29 mouse cellular contexts compared by ENCODE assay signal in genomic region chr13:38714838-38715237, GRCm38 (mm10). TPM values are rescaled to one million over a fixed set of nuclear protein-coding genes. Genes with fewer than 3 reads are reported as not detected.
DNase-seq lines count a peak whose midpoint lies in the region; ATAC-seq and TF ChIP-seq lines count a peak whose summit lies in the region.
"Had no signal": no experiment of that assay in that cellular context is flagged by ENCODE, and none has a peak within 500 bp of the region (broad histone marks: within the 10 kb centered on the region; RNA-seq: fewer than 3 reads in every experiment).

No protein-coding gene starts in this region.

- DNase-seq in frontal cortex, postnatal 14 days (ENCODE audit: low spot score in 2 of 2): no peak
- no peak for DNase-seq in left cerebral cortex, adult 2 months (ENCODE audit: extremely low spot score in 1 of 2, low spot score in 2 of 2)
- no peak for DNase-seq in left cerebral cortex, adult 18-20 months (ENCODE audit: low spot score in 2 of 2)
- peak; percentile 72 for DNase-seq in MEL (ENCODE audit: low read depth, low spot score)
- DNase-seq in thymus, adult 18-20 months: no peak
- DNase-seq: adrenal gland, postnatal 10 days; cerebellum, adult 11-12 months; cerebellum, adult 8-10 months; cerebellum, postnatal 10 days; cerebellum, postnatal 36 days; embryo, embryonic 11 days; gastrocnemius, adult 2 months; gastrocnemius, postnatal 14 days; heart, adult 2 months; heart, postnatal 14 days; heart, postnatal 4 days; kidney, adult 2 months had no signal

- ATAC-seq in frontal cortex, adult (ENCODE audit: low TSS enrichment): peak; percentile 66; the same call in 1 of the 2 replicates
- ATAC-seq: activated CD4-positive, CD25-positive, alpha-beta regulatory T cell, adult 4 months; CD4-positive, CD25-positive, alpha-beta regulatory T cell, adult 4 months; forebrain, embryonic 16.5 days; intestine, postnatal 0 days had no signal

- peaks cover 0 to 8% of the 10 kb centered on the region in 2 experiments; a peak in 2 of 4 replicates for H3K36me3 ChIP-seq in MEL (ENCODE audit: control insufficient read depth in 1 of 2, insufficient read depth in 2 of 2, low read length in 2 of 2)
- H3K36me3 ChIP-seq: embryonic facial prominence, embryonic 10.5 days; embryonic facial prominence, embryonic 13.5 days; forebrain, embryonic 12.5 days; heart, embryonic 10.5 days; heart, embryonic 13.5 days had no signal

- H3K4me3 ChIP-seq in left cerebral cortex, adult 2 months: no peak overlapping the region
- H3K4me3 ChIP-seq in MEL (ENCODE audit: control insufficient read depth in 1 of 2, insufficient read depth in 1 of 2, low read depth in 2 of 2, low read length in 2 of 2): 0 out of 4 replicates have a peak overlapping the region, but pooled peaks of 1 of the 2 experiments have one; percentile 17
- H3K4me3 ChIP-seq: embryonic facial prominence, embryonic 10.5 days; embryonic facial prominence, embryonic 13.5 days; erythroblast, embryonic 14.5 days; forebrain, embryonic 12.5 days; gastrocnemius, adult 2 months; heart, adult 2 months; heart, embryonic 10.5 days; heart, embryonic 13.5 days had no signal

- intact Hi-C loops in left cerebral cortex, adult 2 months (cut with DNase I): loop anchor here (5.0 kb wide), 2 partner anchors 37 to 222 kb away; no protein-coding TSS in a partner anchor

- H3K9ac ChIP-seq in MEL (ENCODE audit: control insufficient read depth, low read depth, low read length, poor library complexity, severe bottlenecking): no peak overlapping the region
- H3K9ac ChIP-seq: embryonic facial prominence, embryonic 13.5 days; forebrain, embryonic 12.5 days; heart, embryonic 13.5 days; hindbrain, embryonic 14.5 days had no signal

- H3K27me3 ChIP-seq in MEL (ENCODE audit: control insufficient read depth in 1 of 2, insufficient read depth in 2 of 2, low read length in 2 of 2): no peaks in the 10 kb centered on the region; a peak in 1 of 4 replicates
- H3K27me3 ChIP-seq: embryonic facial prominence, embryonic 13.5 days; forebrain, embryonic 12.5 days; heart, embryonic 13.5 days had no signal

- peak in 1 of 2 experiments; percentile 28; a peak in 2 of 4 replicates for TF ChIP-seq EP300 in MEL (IDR thresholded peaks at IDR 0.05; ENCODE audit: low read depth in 1 of 2, low read length in 2 of 2)

- H3K79me2 ChIP-seq in MEL (ENCODE audit: control insufficient read depth, insufficient read depth, low read length, poor library complexity): no peaks in the 10 kb centered on the region

- TF ChIP-seq RAD21 in MEL (IDR thresholded peaks at IDR 0.05; ENCODE audit: low read depth, low read length): no peak

- H3K27ac ChIP-seq in left cerebral cortex, adult 2 months: peak overlapping the region; percentile 26; the same call in 1 of the 2 replicates
- peak overlapping the region; percentile 54 for H3K27ac ChIP-seq in MEL (ENCODE audit: control insufficient read depth, low read depth, low read length)
- H3K27ac ChIP-seq: embryonic facial prominence, embryonic 10.5 days; embryonic facial prominence, embryonic 13.5 days; forebrain, embryonic 12.5 days; gastrocnemius, adult 2 months; heart, adult 2 months; heart, embryonic 10.5 days; heart, embryonic 13.5 days; hindbrain, embryonic 14.5 days had no signal

- no peak for TF ChIP-seq CTCF in left cerebral cortex, adult 2 months (IDR thresholded peaks at IDR 0.05)
- TF ChIP-seq CTCF in MEL (IDR thresholded peaks at IDR 0.05 in 2 of 3, conservative IDR thresholded peaks at IDR 0.05 in 1 of 3; ENCODE audit: control insufficient read depth in 1 of 3, insufficient read depth in 1 of 3, low read depth in 2 of 3, low read length in 3 of 3, poor library complexity in 1 of 3, severe bottlenecking in 1 of 3): no peak

- H3K9me3 ChIP-seq in MEL (replicated peaks; ENCODE audit: insufficient read depth, low read length): no peaks in the 10 kb centered on the region
- H3K9me3 ChIP-seq: embryonic facial prominence, embryonic 10.5 days; embryonic facial prominence, embryonic 13.5 days; forebrain, embryonic 12.5 days; heart, embryonic 10.5 days; heart, embryonic 13.5 days had no signal

- TF ChIP-seq POLR2A in MEL (IDR thresholded peaks at IDR 0.05; ENCODE audit: control insufficient read depth in 1 of 2, insufficient read depth in 1 of 2, low read depth in 1 of 2, low read length in 2 of 2, poor library complexity in 1 of 2): no peak

- H3K4me1 ChIP-seq in MEL (ENCODE audit: control insufficient read depth in 1 of 2, insufficient read depth in 2 of 2, low read length in 2 of 2): peaks cover 0 to 12% of the 10 kb centered on the region in 2 experiments; a peak in 2 of 4 replicates
- H3K4me1 ChIP-seq: embryonic facial prominence, embryonic 10.5 days; embryonic facial prominence, embryonic 13.5 days; forebrain, embryonic 12.5 days; heart, embryonic 10.5 days; heart, embryonic 13.5 days had no signal

TF ChIP-seq in MEL, 35 proteins besides CTCF, POLR2A, EP300 and RAD21:
- TF ChIP-seq ZNF384 (IDR thresholded peaks at IDR 0.05; ENCODE audit: low read depth, low read length) (no peak), NRF1 (IDR thresholded peaks at IDR 0.05; ENCODE audit: insufficient read depth, low read depth, low read length, poor library complexity, severe bottlenecking) (no peak), JUND (IDR thresholded peaks at IDR 0.05; ENCODE audit: low read depth, low read length) (peak; percentile 85; the same call in 1 of the 2 replicates), GATA1 (IDR thresholded peaks at IDR 0.05; ENCODE audit: low read depth, low read length) (peak; percentile 77), SMC3 (IDR thresholded peaks at IDR 0.05; ENCODE audit: low read depth, low read length) (no peak), MAFK (IDR thresholded peaks at IDR 0.05; ENCODE audit: borderline replicate concordance, low read depth, low read length) (no peak), RCOR1 (IDR thresholded peaks at IDR 0.05; ENCODE audit: low read depth, low read length) (peak; percentile 6; the same call in 1 of the 2 replicates), ETS1 (IDR thresholded peaks at IDR 0.05; ENCODE audit: low read depth, low read length) (0 out of 2 replicates have a peak, but pooled peaks have one; percentile 12)

RNA-seq across cellular contexts. Expression of gene Eef1e1, which starts 56.0 kb away (rescaled TPM):
- 10 to 100 TPM; 25.0 to 30.6 TPM for total RNA-seq in left cerebral cortex, adult 2 months (2021)
- total RNA-seq in left cerebral cortex, adult 18-20 months (2021): 10 to 100 TPM; 31.1 to 32.7 TPM
- 187 and 218 TPM in 2 replicates for total RNA-seq in MEL (2012; rRNA removed)
- 100 to 1,000 TPM in 1 of 2 experiments, not detected in 1; 194 TPM for polyA plus RNA-seq in MEL (2012; ENCODE audit: insufficient read depth in 1 of 2, insufficient read length in 2 of 2, low read depth in 1 of 2, low replicate concordance in 2 of 2, missing spikeins in 1 of 2)
